Mouse (Mus musculus): ENCODE data around the gene Astn2. TPM values are rescaled to one million over a fixed set of nuclear protein-coding genes. Genes with fewer than 3 reads are reported as not detected.

The Astn2 gene
- polyA plus RNA-seq, 1 experiment, result not detected

DNA sequence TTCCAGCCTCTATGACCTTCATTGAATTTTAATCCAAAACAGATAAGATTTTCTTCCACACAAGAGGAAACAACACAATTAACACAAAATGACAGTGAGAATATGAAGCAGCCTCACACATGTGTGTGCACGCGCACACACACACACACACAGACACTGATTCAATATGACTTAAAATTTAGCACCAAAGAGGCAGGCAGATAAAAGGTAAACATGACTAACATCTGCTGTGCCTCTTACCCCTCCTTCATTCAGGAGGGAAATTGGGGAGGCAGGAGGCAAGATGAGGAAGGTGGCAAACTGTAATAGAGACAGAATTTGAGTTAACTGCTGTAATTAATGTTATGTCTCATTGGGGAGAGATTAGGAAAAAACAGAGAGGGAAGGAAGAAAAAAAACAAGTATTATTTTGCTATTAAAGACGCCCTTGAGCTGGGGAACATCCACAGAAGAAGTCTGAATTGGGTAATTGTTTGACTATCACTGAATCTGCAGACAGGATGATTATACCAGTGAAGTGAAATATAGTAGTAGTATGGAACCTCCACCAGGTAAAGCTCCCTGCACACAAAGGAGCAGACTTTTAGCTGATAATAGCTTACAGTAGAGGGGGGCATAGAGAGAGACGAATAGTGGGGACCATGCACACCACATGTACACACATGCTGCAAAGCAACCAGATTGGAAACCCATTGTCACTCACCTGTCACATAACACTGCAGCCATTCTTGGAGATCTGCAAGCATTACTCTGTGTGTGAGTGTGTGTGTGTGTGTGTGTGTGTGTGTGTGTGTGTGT lies 149.5 kb downstream of the Astn2 start:
- no peak for TF ChIP-seq GATA1 (IDR thresholded peaks at IDR 0.05; ENCODE audit: low read length)

- TF ChIP-seq GATA1 (IDR thresholded peaks at IDR 0.05; ENCODE audit: low read length), result no peak
Measured at GRCm38 (mm10) chr4:66248521-66248920, 155.9 kb downstream of the Astn2 start.

DNA sequence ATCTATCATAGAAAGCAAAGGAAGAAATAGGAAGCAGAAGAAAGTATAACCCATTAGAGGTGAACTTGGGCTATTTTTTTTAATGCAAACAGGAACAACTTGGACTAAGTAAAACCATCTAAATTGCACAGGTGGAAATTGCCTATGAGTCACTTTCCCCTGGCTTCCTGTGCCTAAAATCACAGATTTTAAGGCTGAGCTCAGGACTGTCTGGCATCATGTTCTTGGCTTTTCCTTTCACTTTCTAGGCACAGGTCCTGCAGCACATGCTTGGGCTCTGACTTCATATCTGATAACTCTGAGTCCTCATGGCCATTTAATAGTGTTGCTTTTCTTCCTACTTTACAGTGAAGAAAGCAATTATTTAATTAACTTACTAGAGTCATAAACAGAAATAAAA lies 161.7 kb downstream of the Astn2 start:
- no peak for TF ChIP-seq GATA1 (IDR thresholded peaks at IDR 0.05; ENCODE audit: low read length)

DNA sequence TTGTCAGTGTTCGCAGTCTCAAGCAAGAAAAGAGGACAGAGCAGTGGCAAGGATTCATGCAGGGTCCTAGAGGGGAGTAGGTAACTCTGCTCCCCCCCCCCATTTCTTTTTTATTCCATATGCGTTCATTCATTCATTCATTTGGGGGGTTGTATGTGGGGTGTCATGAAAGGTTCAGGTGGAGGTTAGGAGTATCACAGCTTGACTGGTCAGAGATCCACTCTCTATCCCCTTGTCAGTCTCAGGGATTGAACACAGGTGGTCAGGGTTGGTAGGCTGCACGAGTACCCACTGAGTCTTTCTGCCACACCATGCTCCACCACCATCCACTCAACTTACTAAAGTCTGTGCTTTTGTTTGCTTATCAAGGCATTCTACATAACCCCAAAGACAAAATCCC lies 171.6 kb downstream of the Astn2 start:
- TF ChIP-seq GATA1 (IDR thresholded peaks at IDR 0.05; ENCODE audit: low read length), result no peak

DNA sequence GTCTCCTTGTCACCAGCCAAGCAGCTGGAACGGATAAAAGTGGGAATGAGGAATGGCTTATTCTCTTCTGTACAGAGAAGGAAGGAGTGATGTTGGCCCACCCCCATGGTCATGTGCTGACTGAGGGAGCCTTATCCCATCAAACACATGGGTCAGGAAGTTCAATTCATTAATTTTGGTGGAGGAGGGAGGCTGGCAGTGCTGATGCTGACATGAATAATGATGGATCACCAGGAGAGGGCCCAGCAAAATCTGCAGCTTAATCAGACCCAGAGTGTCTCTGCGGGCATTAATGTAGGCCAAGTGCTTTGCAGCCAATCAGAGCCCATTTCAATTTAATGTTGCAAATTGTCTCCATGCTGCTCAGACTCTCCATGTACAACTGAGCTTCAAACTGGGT lies 172.1 kb downstream of the Astn2 start:
- no peak for TF ChIP-seq GATA1 (IDR thresholded peaks at IDR 0.05; ENCODE audit: low read length)

DNA sequence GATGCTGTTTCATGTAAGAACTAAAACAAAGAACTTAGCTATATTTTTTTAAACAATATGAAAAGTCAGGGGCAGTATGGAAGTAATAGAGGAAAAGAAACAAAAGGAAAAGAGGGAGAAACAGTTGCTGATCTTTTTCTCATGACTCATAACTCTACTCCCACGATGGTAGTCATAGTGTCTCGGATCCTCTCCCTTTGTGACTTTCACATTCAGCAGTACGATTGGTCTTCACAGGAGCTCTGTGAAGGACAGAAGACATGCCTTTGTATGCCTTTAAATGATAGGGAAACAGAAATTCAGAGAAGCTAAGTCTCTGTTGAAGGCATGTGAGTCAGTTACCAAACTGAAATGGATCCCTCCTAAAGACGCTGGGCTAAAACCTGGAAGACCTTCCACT lies 173.7 kb downstream of the Astn2 start:
- TF ChIP-seq GATA1 (IDR thresholded peaks at IDR 0.05; ENCODE audit: low read length), result no peak

- no peak for TF ChIP-seq GATA1 (IDR thresholded peaks at IDR 0.05; ENCODE audit: low read length)
Measured at GRCm38 (mm10) chr4:66222602-66223317, 181.7 kb downstream of the Astn2 start.

DNA sequence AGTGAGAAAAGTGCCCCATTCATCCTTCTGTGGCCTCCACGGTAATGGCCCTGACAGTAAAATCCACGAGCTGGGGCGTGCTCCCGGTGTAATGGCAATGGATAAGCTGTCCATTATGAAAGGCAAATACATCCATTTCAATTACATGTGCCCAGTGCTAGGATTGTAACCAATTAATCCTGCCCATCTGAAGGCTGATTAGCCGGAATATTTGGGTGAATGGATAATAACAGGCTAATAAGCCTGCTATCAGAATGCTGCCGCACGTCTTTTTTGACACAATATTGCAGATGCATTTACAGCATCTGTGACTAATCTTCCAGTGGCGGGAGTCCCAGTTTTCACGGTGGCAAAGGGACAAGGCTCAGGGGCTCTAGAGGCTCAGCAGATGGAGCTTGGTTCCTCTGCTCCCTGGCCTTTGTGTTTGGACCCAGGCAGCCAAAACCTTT lies 189.2 kb downstream of the Astn2 start:
- TF ChIP-seq GATA1 (IDR thresholded peaks at IDR 0.05; ENCODE audit: low read length), result no peak

DNA sequence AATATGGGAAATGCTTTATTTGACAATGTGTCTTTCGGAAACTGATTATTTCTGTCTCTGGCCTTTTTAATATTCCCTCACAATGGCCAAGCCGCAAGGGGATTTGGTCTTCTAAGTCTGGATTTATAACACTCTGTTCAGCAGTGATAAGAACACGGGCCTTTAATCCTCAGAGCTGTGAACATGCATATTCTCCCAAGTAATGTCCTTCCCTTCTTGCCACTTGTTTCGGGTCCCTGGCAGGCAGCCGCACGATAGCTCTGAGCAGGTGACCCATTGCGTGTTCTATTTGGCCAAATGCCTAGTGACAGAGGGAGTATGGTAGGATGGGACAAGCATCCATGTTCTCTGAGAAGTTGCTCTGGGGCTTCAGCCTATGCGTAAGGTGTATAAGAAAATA lies 214.8 kb downstream of the Astn2 start:
- TF ChIP-seq GATA1 (IDR thresholded peaks at IDR 0.05; ENCODE audit: low read length), result no peak

GRCm38 (mm10) chr4:66175887-66176533 lies 228.4 kb downstream of the Astn2 start:
- no peak for TF ChIP-seq GATA1 (IDR thresholded peaks at IDR 0.05; ENCODE audit: low read length)

DNA sequence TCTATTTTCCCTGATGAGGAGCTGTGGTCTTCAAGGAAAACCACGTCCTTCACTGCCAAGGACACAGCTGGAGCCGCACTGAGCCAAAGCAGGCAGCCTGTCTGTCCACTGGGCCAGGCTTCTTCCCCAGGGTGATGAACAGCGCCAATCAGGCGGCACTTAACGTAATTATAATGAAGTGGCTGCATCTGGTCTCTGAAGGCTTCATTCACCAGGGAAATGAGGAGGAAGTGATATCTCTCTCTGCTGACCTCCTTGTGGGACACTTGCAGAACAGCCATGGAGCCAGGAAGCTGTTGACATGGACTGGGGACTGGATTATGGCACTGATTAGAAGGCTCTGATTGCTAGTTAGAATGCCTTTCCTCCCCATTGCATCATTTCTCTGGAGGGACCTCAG lies 232.8 kb downstream of the Astn2 start:
- no peak for TF ChIP-seq GATA1 (IDR thresholded peaks at IDR 0.05; ENCODE audit: low read length)

DNA sequence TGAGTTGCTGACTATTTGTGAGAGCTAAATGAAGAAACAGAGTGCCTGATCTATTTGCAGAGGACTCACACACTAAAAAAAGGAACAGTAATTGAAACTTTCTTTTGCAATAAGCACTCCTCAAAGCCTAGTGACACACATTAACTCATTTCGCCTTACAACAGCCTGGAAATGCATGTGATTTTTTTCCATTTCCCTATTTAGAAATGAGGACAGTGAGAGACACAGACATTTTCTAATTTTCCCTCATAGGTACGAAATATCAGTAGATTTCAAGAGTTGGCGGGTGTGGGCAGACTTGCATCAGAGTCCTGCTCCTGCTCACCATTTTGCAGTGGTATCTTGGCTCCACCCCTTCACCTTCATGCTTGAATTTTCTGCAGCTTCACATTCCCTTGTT lies 233.6 kb downstream of the Astn2 start:
- TF ChIP-seq GATA1 (IDR thresholded peaks at IDR 0.05; ENCODE audit: low read length), result no peak

- TF ChIP-seq GATA1 (IDR thresholded peaks at IDR 0.05; ENCODE audit: low read length), result no peak
Measured at GRCm38 (mm10) chr4:66169485-66169884, 234.9 kb downstream of the Astn2 start.

- no peak for TF ChIP-seq GATA1 (IDR thresholded peaks at IDR 0.05; ENCODE audit: low read length)
Measured at GRCm38 (mm10) chr4:66158714-66159113, 245.7 kb downstream of the Astn2 start.

GRCm38 (mm10) chr4:66157439-66158113 lies 246.8 kb downstream of the Astn2 start:
- no peak for TF ChIP-seq GATA1 (IDR thresholded peaks at IDR 0.05; ENCODE audit: low read length)

DNA sequence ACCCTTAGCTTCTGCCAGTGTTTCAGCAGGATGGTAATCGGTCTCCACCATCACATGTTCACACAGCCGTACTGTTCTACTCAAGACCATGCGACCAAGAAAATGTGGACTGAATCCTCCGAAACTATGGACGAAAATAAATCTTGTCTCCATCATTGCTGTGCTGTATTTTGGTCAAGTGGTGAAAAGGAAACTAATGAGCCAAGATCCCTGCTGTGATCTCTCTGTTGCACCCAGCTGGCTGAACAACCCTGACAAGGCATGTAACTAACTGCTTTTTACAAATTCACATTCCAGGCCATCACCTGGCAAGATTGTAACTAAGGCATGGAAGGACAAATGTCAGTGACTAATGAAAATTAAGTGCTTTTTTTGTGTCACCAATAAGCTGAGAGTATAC lies 257.9 kb downstream of the Astn2 start:
- no peak for TF ChIP-seq GATA1 (IDR thresholded peaks at IDR 0.05; ENCODE audit: low read length)
